Mouse (Mus musculus) induced T-regulatory cell, adult 2 months (primary cell): ENCODE data around the gene Dclre1b.

Experiments
- DNase-seq: peaks from one replicate; pipeline ENCODE4 v3.0.0-alpha.2; 2012; ENCODE audit warnings: low read depth

Dclre1b gene

GRCm38 (mm10) chr3:103773508-103773907 lies 35.7 kb downstream of the Dclre1b start:
- peak; percentile 28 for DNase-seq

GRCm38 (mm10) chr3:103772846-103773245 lies 36.4 kb downstream of the Dclre1b start:
- peak; percentile 58 for DNase-seq

- no peak for DNase-seq
Observed at GRCm38 (mm10) chr3:103771531-103772130, 37.6 kb downstream of the Dclre1b start.

GRCm38 (mm10) chr3:103766789-103767188 lies 42.5 kb downstream of the Dclre1b start:
- no peak for DNase-seq

- no peak for DNase-seq
Observed at GRCm38 (mm10) chr3:103759261-103759970, 49.8 kb downstream of the Dclre1b start.

GRCm38 (mm10) chr3:103758456-103758855 lies 50.8 kb downstream of the Dclre1b start:
- DNase-seq, result no peak

- DNase-seq, result no peak
Observed at GRCm38 (mm10) chr3:103756920-103757319, 52.3 kb downstream of the Dclre1b start.

- no peak for DNase-seq
Observed at GRCm38 (mm10) chr3:103755351-103755750, 53.9 kb downstream of the Dclre1b start.

- no peak for DNase-seq
Observed at GRCm38 (mm10) chr3:103751558-103751957, 57.7 kb downstream of the Dclre1b start.
